Mouse (Mus musculus): ENCODE results near the gene Mrln. TPM values are rescaled to one million over a fixed set of nuclear protein-coding genes. Genes with fewer than 3 reads are reported as not detected.
"Not testable (repeated sequence)": the region's sequence is repeated elsewhere in the genome, so short reads cannot be mapped to it uniquely, and the experiment has no call there.

Gene Mrln
- total RNA-seq, 2 experiments from 2014 or later = not detected

DNA sequence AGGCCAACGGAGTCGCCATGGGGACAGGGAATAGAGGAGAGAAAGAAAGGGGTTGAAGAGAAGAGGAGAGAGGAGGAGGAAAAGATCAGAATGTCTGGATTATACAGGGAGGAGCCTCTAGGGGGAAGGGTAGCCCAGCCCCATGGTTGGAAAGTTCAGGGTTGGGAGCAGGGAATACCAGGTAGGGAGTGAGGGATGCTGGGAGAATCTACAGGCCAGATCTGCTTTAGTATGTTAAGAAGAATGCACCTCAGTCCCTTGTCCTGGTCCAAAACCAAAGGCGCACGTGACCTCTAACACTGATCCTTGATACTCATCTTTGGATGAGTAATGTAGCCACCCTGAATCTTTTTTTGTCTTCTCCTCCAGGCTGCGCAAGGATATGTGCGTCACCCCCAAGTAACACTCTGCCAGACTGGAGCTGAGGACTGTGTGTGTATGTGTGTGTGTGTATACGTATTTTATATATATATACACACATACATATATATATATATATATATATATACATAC, 5.5 kb upstream of the Mrln start:
- DNase-seq (ENCODE audit: low spot score in 2 of 2) = no peak
- TF ChIP-seq CTCF (conservative IDR thresholded peaks at IDR 0.05) = no peak
- H3K27ac ChIP-seq = no peak overlapping the region
- H3K4me3 ChIP-seq = no peak overlapping the region

DNA sequence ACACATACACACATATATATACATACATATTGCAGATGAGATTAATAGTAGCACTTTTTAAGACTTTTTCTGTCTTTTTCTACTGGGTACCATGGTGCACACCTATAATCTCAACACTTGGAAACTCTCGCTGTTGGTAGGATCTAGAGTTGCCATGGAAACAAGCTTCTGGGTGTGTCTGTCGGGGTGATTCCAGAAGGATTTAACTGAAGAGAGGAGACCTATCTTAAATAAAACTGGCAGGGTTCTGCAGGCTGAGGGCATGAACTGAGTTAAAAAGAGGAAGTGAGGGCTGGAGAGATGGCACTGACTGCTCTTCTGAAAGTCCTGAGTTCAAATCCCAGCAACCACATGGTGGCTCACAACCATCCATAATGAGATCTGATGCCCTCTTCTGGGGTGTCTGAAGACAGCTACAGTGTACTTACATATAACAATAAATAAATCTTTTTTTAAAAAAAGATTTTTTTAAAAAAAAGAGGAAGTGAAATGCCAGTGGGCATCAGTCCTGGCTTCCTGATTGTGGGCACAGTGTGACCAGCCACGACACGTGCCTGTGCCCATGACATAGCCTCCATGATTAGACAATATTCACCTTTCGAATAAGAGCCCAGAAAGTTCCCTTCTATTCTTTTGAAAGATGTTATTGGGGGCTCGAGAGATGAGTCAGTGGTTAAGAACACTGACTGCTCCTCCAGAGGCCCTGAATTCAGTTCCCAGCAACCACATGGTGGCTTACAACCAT, 4.8 kb upstream of the Mrln start:
- no peak overlapping the region for H3K4me3 ChIP-seq
- no peak for TF ChIP-seq CTCF (conservative IDR thresholded peaks at IDR 0.05)
- DNase-seq (ENCODE audit: low spot score in 2 of 2) = no peak
- no peak overlapping the region for H3K27ac ChIP-seq

DNA sequence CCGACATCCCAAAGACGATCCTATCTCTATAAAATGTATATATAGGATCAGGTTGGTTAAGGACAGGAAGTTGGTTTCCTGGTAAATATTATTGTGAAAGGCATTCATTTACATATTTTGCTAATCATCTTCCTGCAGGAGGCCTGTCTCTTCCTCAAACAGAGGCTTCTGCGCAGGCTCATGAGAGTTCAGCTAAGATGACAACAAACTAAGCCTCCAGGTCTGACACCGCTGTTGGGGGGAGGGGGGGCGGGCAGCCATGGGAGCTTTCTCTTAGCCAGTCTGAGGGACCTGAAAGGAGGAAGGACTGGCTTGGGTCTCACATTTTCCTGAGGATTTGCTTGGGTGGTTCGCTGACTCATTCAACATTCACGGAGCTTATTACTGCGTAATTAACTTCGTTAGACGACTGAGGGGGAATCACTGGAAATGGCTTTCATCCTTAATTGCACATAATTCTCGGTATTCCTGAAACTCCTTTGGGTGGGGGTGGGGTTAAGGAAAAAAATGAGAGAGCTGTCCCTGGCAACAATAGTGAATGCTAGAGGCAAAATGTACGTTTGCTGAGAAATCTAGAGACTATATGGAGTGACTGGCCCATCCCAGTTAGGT, 3.5 kb upstream of the Mrln start:
- Histone ChIP-seq H3K27ac (no peak overlapping the region), H3K4me3 (no peak overlapping the region)
- no peak for DNase-seq (ENCODE audit: low spot score in 2 of 2)
- TF ChIP-seq CTCF (conservative IDR thresholded peaks at IDR 0.05) = no peak

- H3K4me3 ChIP-seq = no peak overlapping the region
- TF ChIP-seq CTCF (conservative IDR thresholded peaks at IDR 0.05) = no peak
- H3K27ac ChIP-seq = no peak overlapping the region
- no peak for DNase-seq (ENCODE audit: low spot score in 2 of 2)
These were observed 6.8 kb downstream of the Mrln start for GRCm38 (mm10) chr10:70211281-70211680.

DNA sequence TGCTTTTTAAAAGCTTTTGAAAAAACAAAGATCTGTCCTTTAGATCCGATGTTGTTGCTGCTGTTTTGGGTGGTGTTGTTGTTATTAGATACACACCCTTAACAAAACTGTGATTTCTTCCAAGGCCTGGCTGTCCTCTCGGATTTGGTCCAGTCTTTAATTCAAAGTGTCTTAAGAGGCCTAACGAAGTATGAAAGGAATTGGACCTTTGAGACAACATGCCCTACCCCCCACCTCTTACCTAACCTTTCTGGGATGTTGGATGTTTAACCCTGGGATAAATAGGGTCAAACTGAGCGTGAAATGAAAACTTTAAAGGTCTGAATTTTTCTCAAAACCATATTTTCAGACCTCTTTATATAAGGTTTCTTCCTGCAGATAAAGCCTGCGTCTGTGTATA, 16.5 kb downstream of the Mrln start:
- no peak for DNase-seq (ENCODE audit: low spot score in 2 of 2)
- no peak for TF ChIP-seq CTCF (conservative IDR thresholded peaks at IDR 0.05)

DNA sequence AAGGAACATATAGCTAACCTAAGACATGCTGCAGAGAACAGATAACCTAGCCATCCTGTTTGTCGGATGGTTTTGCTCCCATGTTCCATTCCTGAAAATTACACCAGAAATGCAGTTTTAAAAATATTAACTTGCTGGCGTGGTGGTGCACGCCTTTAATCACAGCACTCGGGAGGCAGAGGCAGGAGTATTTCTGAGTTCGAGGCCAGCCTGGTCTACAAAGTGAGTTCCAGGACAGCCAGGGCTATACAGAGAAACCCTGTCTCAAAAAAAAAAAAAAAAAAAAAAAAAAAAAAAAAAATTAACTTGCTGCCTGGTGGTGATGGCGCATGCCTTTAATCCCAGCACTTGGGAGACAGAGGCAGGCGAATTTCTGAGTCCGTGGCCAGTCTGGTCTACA, 17.8 kb downstream of the Mrln start:
- not testable (repeated sequence) for DNase-seq (ENCODE audit: low spot score in 2 of 2); H3K27ac ChIP-seq; H3K4me3 ChIP-seq

More for the DNA sequence above, 16.5 kb downstream of the Mrln start:
- no peak overlapping the region for H3K4me3 ChIP-seq
- no peak overlapping the region for H3K27ac ChIP-seq

GRCm38 (mm10) chr10:70224571-70224970, 20.1 kb downstream of the Mrln start:
- no peak for TF ChIP-seq CTCF (conservative IDR thresholded peaks at IDR 0.05)
- Histone ChIP-seq H3K27ac (no peak overlapping the region), H3K4me3 (no peak overlapping the region)
- no peak for DNase-seq (ENCODE audit: low spot score in 2 of 2)

GRCm38 (mm10) chr10:70225760-70226159, 21.3 kb downstream of the Mrln start:
- peak; percentile 22 for TF ChIP-seq CTCF (conservative IDR thresholded peaks at IDR 0.05)
- H3K4me3 ChIP-seq = no peak overlapping the region
- DNase-seq (ENCODE audit: low spot score in 2 of 2) = no peak
- H3K27ac ChIP-seq = no peak overlapping the region

DNA sequence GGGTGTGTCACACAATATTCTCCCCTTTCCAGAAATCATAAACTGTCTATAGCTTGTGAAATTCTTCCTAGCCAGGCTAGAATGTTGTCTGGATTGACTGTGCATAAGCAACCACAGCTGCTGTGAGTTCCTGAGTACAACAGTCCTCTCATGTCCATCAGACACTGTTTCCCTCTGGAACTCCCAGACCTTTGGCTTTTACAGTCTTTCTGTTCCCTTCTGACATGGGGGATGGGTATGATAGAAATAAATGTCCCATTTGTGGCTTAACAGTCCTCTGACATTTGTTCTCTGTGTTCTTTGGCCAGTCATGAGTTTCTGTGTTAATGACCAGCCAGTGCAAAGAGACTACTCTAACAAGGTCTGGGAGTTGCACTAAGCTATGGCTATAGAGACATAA, 22.1 kb downstream of the Mrln start:
- no peak for TF ChIP-seq CTCF (conservative IDR thresholded peaks at IDR 0.05)
- DNase-seq (ENCODE audit: low spot score in 2 of 2) = no peak
- Histone ChIP-seq H3K4me3 (no peak overlapping the region), H3K27ac (no peak overlapping the region)

- DNase-seq (ENCODE audit: low spot score in 2 of 2) = no peak
- Histone ChIP-seq H3K4me3 (no peak overlapping the region), H3K27ac (no peak overlapping the region)
- TF ChIP-seq CTCF (conservative IDR thresholded peaks at IDR 0.05) = no peak
These were observed 25.9 kb downstream of the Mrln start for GRCm38 (mm10) chr10:70230352-70230751.

DNA sequence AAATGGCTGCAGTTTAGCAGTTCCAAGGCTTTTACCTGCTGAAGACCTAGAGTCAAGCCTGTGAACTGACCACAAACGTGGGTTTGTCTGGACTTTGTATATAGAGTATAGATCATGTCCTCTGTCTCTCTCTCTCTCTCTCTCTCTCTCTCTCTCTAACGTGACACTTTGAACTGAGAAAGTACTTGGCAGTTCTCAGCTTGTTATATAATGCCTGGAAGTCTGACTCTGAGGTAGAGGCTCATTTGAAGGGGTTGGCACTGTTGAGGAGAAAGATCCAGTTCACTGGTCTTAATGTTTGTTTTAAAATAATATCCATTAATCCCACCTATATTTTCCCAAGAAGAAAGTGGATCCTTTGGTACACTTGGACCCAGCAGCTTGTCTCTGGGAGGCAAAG, 33.5 kb downstream of the Mrln start:
- no peak for TF ChIP-seq CTCF (conservative IDR thresholded peaks at IDR 0.05)
- Histone ChIP-seq H3K27ac (no peak overlapping the region), H3K4me3 (no peak overlapping the region)
- no peak for DNase-seq (ENCODE audit: low spot score in 2 of 2)

GRCm38 (mm10) chr10:70242751-70243444, 38.4 kb downstream of the Mrln start:
- no peak overlapping the region for H3K27ac ChIP-seq
- DNase-seq (ENCODE audit: low spot score in 2 of 2) = no peak
- no peak overlapping the region for H3K4me3 ChIP-seq
- TF ChIP-seq CTCF (conservative IDR thresholded peaks at IDR 0.05) = no peak

GRCm38 (mm10) chr10:70244921-70245558, 40.6 kb downstream of the Mrln start, which contains the start of gene Slc16a9:
Gene Slc16a9, plus strand, starts transcription at chr10:70245100.
- peak in 1 of 2 experiments; percentile 27 for DNase-seq (ENCODE audit: low spot score in 2 of 2)

More at GRCm38 (mm10) chr10:70244921-70245558, 40.6 kb downstream of the Mrln start, which contains the start of gene Slc16a9:
- Histone ChIP-seq H3K4me3 (peak within 1 kb of the TSS; percentile 61), H3K27ac (peak within 1 kb of the TSS; percentile 71)
- peak; percentile 59 for TF ChIP-seq CTCF (conservative IDR thresholded peaks at IDR 0.05)
